Mouse (Mus musculus): Measurements from ENCODE around the gene 4930595D18Rik. TPM values are rescaled to one million over a fixed set of nuclear protein-coding genes. Genes with fewer than 3 reads are reported as not detected.

Gene 4930595D18Rik
- polyA plus RNA-seq, 1 experiment from 2014 or later: not detected

DNA sequence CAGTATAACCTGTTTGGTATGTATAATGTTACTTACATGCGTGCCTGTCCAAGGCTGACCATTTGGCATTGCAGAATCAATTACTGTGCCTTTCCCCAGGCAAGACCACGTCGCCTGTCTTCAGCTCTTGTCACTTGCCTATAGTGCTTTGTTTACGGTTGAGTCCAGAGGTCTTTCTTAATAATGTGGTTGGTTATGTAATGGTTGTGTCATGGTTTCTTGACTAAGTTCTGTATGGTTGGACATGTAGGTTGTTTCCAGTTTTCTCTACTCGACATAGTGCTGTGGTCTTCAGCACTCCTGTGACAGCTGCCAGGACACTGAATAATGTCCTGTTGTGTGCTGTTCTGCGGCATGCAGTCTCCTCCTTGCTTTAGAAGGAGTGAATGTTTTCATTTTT lies 8.5 kb upstream of the 4930595D18Rik start:
- WGBS: 70% methylated on average over 6 of the region's 6 CpGs
- Histone ChIP-seq H3K4me1 (replicated peaks) (peaks cover 30% of the 10 kb centered on the region), H3K4me2 (no peak overlapping the region), H3K9me3 (no peaks in the 10 kb centered on the region), H3K4me3 (no peak overlapping the region), H3K36me3 (no peaks in the 10 kb centered on the region), H3K9ac (no peak overlapping the region), H3K27ac (replicated peaks) (no peak overlapping the region), H3K27me3 (no peaks in the 10 kb centered on the region)
- ATAC-seq (ENCODE audit: low read depth): no peak

DNA sequence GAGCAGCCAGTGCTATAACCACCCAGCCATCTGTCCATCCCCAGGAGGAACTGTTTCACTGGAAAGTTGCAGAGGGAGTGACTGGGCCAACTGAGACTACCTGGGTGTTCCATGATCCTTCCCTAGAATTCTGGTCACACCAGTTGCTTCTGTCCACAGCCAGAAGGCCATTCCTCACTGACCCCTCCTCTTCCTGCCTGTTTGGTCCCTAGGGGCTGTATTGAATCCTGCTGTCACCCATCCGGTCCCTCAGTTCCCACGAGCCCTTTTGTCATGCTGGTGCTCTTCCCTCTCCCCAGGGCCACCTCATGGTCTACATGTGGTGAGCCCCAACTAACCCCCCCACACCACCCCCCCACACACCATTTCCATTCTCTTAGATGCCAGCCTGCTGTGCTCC lies 6.6 kb upstream of the 4930595D18Rik start:
- no peaks in the 10 kb centered on the region for H3K9me3 ChIP-seq
- 49% methylated on average over 2 of the region's 2 CpGs for WGBS

DNA sequence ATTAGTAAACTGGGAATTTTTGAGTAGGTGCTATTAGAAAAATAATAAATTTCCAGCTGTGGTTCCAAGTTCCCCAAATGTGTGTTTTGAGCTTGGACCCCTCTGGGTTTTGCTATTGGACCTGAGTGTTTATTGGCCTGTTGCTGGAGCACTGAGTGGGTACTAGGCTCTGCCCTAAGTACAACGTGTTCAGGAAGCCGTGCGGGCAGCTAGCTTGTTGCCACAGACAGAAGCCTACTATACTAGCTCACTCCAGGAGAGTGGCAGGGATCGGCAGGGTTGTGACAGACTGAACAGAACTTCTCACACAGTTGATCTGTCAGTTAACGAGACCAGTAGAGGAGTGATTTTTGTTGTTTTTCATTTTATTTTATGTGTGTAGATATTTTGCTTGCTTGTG lies 6.1 kb upstream of the 4930595D18Rik start:
- no peaks in the 10 kb centered on the region for H3K36me3 ChIP-seq
- no peak overlapping the region for H3K4me2 ChIP-seq
- no peaks in the 10 kb centered on the region for H3K9me3 ChIP-seq
- no peak overlapping the region for H3K27ac ChIP-seq (replicated peaks)
- no peak for ATAC-seq (ENCODE audit: low read depth)
- WGBS: 87% methylated on average over 5 of the region's 5 CpGs
- H3K4me3 ChIP-seq: no peak overlapping the region
- no peak overlapping the region for H3K9ac ChIP-seq
- H3K4me1 ChIP-seq (replicated peaks): peaks cover 34% of the 10 kb centered on the region
- H3K27me3 ChIP-seq: no peaks in the 10 kb centered on the region

More for the DNA sequence above, 6.6 kb upstream of the 4930595D18Rik start:
- H3K4me2 ChIP-seq: no peak overlapping the region
- H3K4me3 ChIP-seq: no peak overlapping the region
- no peaks in the 10 kb centered on the region for H3K36me3 ChIP-seq
- H3K27me3 ChIP-seq: no peaks in the 10 kb centered on the region
- H3K27ac ChIP-seq (replicated peaks): no peak overlapping the region
- H3K9ac ChIP-seq: no peak overlapping the region
- ATAC-seq (ENCODE audit: low read depth): no peak
- H3K4me1 ChIP-seq (replicated peaks): peaks cover 30% of the 10 kb centered on the region

DNA sequence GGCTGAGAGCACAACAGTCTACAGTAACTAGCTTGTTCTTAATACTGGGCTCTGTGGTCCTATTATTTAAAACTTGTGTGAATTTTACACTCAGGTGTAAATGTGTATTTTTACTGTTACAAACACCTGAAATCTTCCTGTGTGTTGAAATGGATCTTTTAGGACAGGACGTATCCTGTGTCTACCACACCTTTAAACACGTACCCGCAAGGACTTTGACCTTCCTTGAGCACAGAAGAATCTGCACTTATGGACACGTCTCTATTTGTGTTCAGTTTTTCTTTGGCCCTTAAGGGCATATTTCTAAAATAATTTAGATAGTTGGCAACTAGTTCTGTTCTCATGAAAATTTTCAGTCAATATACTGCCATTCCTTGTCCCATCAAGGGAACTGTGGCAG lies 4.0 kb upstream of the 4930595D18Rik start:
- ATAC-seq (ENCODE audit: low read depth): no peak
- no peak overlapping the region for H3K9ac ChIP-seq
- H3K4me2 ChIP-seq: no peak overlapping the region
- no peaks in the 10 kb centered on the region for H3K27me3 ChIP-seq
- H3K27ac ChIP-seq (replicated peaks): no peak overlapping the region
- no peaks in the 10 kb centered on the region for H3K36me3 ChIP-seq
- no peak overlapping the region for H3K4me3 ChIP-seq
- peaks cover 29% of the 10 kb centered on the region for H3K4me1 ChIP-seq (replicated peaks)
- no peaks in the 10 kb centered on the region for H3K9me3 ChIP-seq
- 95% methylated on average over 4 of the region's 4 CpGs for WGBS

DNA sequence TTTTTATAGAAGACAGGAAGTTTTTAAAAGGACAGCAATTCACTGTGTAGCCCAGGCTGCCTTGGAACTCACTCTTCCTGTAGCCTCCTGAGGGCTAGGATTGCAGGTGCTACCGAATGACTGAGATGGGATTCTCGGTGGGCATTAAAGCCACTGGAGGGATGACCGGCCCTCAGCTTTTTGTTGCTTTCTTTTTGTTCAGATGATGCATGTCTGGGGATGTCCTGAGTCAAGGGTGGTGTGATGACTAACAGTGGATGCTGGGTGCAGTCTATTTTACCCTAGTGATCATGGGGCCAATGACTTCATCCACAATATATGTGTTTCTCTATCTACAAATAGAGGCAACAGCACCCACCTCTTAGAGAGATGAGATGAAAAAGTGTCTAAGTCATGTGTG lies 2.7 kb upstream of the 4930595D18Rik start:
- no peak overlapping the region for H3K4me2 ChIP-seq
- peaks cover 20% of the 10 kb centered on the region for H3K4me1 ChIP-seq (replicated peaks)
- WGBS: 82% methylated on average over 3 of the region's 3 CpGs
- H3K36me3 ChIP-seq: no peaks in the 10 kb centered on the region
- H3K27me3 ChIP-seq: no peaks in the 10 kb centered on the region
- no peak overlapping the region for H3K4me3 ChIP-seq
- H3K9ac ChIP-seq: no peak overlapping the region
- H3K27ac ChIP-seq (replicated peaks): no peak overlapping the region
- no peak for ATAC-seq (ENCODE audit: low read depth)
- H3K9me3 ChIP-seq: no peaks in the 10 kb centered on the region

DNA sequence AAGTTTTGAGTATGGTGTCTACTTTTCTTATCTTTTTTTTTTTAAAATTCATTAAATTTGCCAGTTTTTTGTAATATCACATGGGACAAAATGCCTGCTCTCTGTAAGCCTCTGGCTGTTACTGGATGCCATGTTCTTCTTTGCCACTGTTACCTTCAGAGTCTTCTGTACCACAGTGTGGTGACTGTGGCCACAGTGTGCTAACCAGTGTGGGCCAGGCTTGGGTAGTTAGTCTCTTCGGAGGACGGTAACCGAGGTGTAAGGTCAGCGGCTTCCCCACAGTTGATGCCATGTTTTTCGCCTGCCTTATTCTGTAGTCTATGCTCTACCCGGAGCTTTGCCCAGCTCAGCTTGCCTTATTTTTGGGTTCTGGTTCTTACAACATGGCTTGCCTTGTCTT lies 1.9 kb downstream of the 4930595D18Rik start:
- no peak overlapping the region for H3K4me3 ChIP-seq
- no peaks in the 10 kb centered on the region for H3K36me3 ChIP-seq
- H3K9me3 ChIP-seq: no peaks in the 10 kb centered on the region
- H3K9ac ChIP-seq: no peak overlapping the region
- 0 out of 2 replicates have a peak, but pooled peaks cover 7% of the 10 kb centered on the region for H3K4me1 ChIP-seq (replicated peaks)
- no peak overlapping the region for H3K4me2 ChIP-seq
- H3K27ac ChIP-seq (replicated peaks): no peak overlapping the region
- no peak for ATAC-seq (ENCODE audit: low read depth)
- H3K27me3 ChIP-seq: no peaks in the 10 kb centered on the region
- 91% methylated on average over 6 of the region's 6 CpGs for WGBS

DNA sequence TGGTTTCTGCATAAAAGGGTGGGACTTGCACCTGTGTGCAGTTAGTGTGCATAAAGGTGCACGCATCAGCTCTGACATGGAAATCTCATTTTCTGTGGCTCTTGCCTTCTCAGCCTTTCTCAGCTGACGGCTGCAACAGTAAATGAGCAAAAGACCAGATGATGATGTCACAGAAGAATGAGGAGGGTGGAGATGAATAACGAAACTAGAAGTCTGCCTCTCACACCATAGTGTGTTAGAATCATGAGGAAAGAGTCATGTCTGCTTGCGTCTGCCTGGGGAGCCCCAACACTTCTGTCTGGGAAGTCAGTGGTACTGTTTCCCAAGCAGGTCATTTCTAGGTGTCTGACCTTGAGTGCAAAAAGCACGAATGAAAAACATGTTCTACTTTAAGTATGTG lies 2.4 kb downstream of the 4930595D18Rik start:
- Histone ChIP-seq H3K27me3 (no peaks in the 10 kb centered on the region), H3K36me3 (no peaks in the 10 kb centered on the region), H3K4me1 (replicated peaks) (0 out of 2 replicates have a peak, but pooled peaks cover 7% of the 10 kb centered on the region), H3K9me3 (no peaks in the 10 kb centered on the region), H3K27ac (replicated peaks) (no peak overlapping the region), H3K4me2 (no peak overlapping the region), H3K4me3 (no peak overlapping the region), H3K9ac (no peak overlapping the region)
- no peak for ATAC-seq (ENCODE audit: low read depth)
- 85% methylated on average over 5 of the region's 5 CpGs for WGBS

DNA sequence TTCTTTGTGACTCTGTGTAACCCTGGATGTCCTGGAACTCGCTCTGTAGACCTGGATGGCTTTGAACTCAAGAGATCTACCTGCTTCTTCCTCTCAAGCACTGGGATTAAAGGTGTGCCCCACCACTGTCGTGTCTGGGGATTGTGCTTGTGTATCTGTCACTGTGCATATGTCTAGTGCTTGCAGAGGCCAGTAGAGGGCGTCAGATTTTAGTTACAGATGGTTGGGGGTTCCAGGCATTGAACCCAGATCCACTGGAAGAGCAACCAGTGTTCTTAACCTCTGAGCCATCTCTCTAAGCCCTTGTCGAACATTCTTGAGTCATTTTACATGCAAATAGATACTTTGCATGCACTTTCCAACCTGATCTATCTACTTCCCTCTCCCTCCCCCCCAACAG lies 5.5 kb downstream of the 4930595D18Rik start:
- 80% methylated on average over 4 of the region's 4 CpGs for WGBS
- ATAC-seq (ENCODE audit: low read depth): no peak
- no peak overlapping the region for H3K9ac ChIP-seq
- no peaks in the 10 kb centered on the region for H3K9me3 ChIP-seq
- no peak overlapping the region for H3K4me3 ChIP-seq
- no peaks in the 10 kb centered on the region for H3K27me3 ChIP-seq
- H3K27ac ChIP-seq (replicated peaks): no peak overlapping the region
- peaks cover 11% of the 10 kb centered on the region for H3K36me3 ChIP-seq
- no peak overlapping the region for H3K4me2 ChIP-seq
- no peaks in the 10 kb centered on the region for H3K4me1 ChIP-seq (replicated peaks)

DNA sequence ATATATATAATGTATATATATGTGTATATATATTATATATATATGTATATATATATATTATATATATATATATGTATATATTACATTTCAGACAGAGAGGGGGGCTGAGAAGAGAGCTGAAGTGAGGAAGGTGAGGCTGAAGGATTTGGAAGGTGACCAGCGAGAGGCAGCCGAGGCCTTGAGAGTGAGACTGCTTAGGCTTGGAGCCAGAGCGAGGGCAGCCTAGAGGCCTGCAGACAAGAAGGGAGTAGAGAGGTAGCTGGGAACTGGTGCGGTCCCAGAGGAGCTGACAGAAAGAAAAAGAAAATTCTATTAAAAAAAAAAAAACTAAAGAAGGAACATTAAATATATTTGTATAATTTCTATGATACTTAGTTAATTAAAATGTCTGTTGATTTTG lies 15.4 kb downstream of the 4930595D18Rik start:
- WGBS: 83% methylated on average over 4 of the region's 4 CpGs
- H3K4me1 ChIP-seq (replicated peaks): peaks cover 49% of the 10 kb centered on the region
- H3K4me3 ChIP-seq: no peak overlapping the region

DNA sequence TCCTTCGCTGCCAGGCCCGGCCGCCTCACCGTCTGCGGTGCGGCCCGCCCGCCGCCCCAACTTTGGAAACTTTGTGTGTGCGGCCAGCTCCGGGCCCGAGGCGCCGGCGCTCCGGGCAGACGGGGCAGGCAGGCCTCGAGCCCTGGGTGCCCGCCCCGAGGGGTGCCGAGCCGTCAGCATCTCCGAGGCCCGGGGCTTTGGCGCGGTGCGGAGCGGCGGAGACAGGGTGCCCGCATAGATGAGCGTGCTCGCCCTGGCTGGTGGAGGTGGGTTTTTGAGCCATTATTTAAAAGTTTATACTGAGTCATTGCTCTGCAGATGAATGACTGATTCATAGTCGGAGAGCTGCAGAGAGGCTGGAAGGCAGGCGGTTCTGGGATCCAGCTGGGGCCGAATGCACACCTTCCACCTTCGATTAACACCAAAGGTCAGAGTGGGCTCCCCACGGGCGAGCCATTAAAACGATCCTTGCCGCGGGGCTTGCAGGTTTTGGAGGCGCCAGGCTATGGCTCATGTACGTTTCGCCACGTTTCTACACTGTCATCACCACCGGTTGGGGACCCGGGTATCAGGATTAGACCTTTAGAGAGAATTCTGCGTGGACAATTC lies 17.5 kb downstream of the 4930595D18Rik start:
- Histone ChIP-seq H3K4me1 (replicated peaks) (peaks cover 69% of the 10 kb centered on the region), H3K27ac (replicated peaks) (peak overlapping the region; percentile 86), H3K9me3 (no peaks in the 10 kb centered on the region), H3K27me3 (no peaks in the 10 kb centered on the region), H3K4me2 (peak overlapping the region; percentile 87), H3K4me3 (peak overlapping the region; percentile 81), H3K36me3 (0 out of 2 replicates have a peak, but pooled peaks cover 5% of the 10 kb centered on the region), H3K9ac (peak overlapping the region; percentile 90)
- WGBS: under 1% methylated on average over 48 of the region's 48 CpGs
- ATAC-seq (ENCODE audit: low read depth): peak; percentile 23

More for the DNA sequence above, 15.4 kb downstream of the 4930595D18Rik start:
- Histone ChIP-seq H3K27ac (replicated peaks) (no peak overlapping the region), H3K36me3 (0 out of 2 replicates have a peak, but pooled peaks cover 13% of the 10 kb centered on the region), H3K27me3 (no peaks in the 10 kb centered on the region), H3K4me2 (peak overlapping the region; percentile 31), H3K9me3 (no peaks in the 10 kb centered on the region), H3K9ac (peak overlapping the region; percentile 46; the same call in 1 of the 2 replicates)
- ATAC-seq (ENCODE audit: low read depth): no peak

DNA sequence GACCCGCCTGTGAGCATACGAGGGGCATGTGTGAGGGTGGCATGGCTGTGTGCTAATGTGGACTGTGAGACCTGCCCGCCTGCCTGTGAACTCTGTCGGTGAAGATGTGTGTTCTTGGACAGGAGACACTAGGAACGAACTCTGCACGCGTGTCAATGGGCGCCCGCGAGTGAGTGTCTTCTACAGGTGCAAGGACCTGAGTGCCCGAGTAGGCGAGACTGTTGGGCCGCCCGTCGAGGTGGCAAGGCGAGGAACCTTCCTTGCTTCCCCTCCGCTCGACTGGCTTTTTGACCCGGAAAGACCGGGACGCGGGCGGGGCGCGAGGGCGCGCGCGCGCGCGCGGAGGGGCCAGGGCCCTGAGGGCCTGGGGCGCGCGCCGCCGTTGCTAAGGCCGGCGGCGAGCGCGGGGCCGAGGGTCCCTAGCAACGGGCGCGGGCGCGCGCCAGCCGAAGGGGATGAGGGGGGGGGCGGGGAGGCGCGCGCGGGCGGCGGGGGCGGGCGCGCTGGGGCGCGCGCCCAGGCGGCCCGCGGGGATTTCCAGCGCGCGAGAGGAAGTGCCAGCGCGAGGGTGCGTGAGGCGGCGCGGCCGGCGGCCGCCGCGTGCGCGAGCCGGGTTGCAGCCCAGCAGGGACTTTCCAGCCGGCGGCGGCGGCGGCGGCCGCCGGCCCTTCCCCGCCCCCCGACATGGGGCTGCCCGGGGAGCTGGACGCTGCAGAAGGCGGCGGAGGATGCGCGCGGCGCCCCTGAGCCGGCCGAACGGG lies 18.3 kb downstream of the 4930595D18Rik start, which contains the start of gene Traf3:
Gene Traf3 (plus strand): TSS at position 540 of the 761 bp plus-strand sequence.
- Histone ChIP-seq H3K27ac (replicated peaks) (peak within 1 kb of the TSS; percentile 86), H3K36me3 (no peaks in the 10 kb centered on the region), H3K4me1 (replicated peaks) (peaks cover 70% of the 10 kb centered on the region), H3K4me2 (peak within 1 kb of the TSS; percentile 87), H3K9me3 (no peaks in the 10 kb centered on the region), H3K9ac (peak within 1 kb of the TSS; percentile 90), H3K27me3 (no peaks in the 10 kb centered on the region), H3K4me3 (peak within 1 kb of the TSS; percentile 81)
- peak; percentile 25; the same call in 1 of the 2 replicates for ATAC-seq (ENCODE audit: low read depth)
- WGBS: 4% methylated on average over 86 of the region's 105 CpGs

DNA sequence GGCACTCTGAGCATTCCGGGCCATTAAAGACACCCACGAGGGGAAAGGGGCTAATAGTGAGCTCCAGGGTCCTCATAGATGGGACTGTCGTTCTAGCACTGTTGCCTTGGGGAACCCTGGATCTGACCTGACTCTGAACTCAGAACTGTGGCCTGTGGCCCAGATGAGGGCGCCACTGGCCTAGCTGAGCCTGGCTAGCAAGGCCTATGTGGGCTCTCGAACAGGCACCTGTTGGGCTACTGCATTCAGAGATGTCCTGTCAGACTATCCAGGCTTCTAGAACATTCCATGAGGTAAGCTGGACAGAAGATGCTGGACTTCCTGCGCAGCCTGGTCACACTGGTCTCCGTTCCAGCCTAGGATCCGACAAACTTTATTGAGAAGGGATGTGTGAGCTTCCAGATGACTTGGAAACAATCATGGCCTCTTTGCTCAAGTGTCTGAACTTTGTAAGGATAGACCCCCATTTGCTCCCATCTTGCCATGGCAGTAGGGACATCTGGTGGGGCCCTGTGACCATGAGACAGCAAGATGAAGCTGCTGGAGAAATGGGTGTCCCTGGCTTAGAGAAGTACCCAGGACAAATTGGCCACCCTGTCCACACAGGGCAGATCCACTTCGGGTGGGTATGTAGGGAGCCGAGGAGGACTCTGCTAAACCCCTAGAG lies 19.0 kb downstream of the 4930595D18Rik start:
- peaks cover 70% of the 10 kb centered on the region for H3K4me1 ChIP-seq (replicated peaks)
- H3K9ac ChIP-seq: peak overlapping the region; percentile 90; the same call in 1 of the 2 replicates
- peak overlapping the region; percentile 87 for H3K4me2 ChIP-seq
- peak overlapping the region; percentile 81 for H3K4me3 ChIP-seq
- no peaks in the 10 kb centered on the region for H3K36me3 ChIP-seq
- ATAC-seq (ENCODE audit: low read depth): peak; percentile 27
- 58% methylated on average over 10 of the region's 10 CpGs for WGBS
- H3K27ac ChIP-seq (replicated peaks): peak overlapping the region; percentile 86
- H3K27me3 ChIP-seq: no peaks in the 10 kb centered on the region
- H3K9me3 ChIP-seq: no peaks in the 10 kb centered on the region
